Mouse (Mus musculus): Measurements from ENCODE around the gene Klra8. TPM values are rescaled to one million over a fixed set of nuclear protein-coding genes. Genes with fewer than 3 reads are reported as not detected.
"Not testable (repeated sequence)": the region's sequence is repeated elsewhere in the genome, so short reads cannot be mapped to it uniquely, and the experiment has no call there.

The Klra8 gene
- polyA plus RNA-seq (2016; fragmentation: Nextera tagmentation; extraction: Ambion mirVana) = not detected in 2 replicates

DNA sequence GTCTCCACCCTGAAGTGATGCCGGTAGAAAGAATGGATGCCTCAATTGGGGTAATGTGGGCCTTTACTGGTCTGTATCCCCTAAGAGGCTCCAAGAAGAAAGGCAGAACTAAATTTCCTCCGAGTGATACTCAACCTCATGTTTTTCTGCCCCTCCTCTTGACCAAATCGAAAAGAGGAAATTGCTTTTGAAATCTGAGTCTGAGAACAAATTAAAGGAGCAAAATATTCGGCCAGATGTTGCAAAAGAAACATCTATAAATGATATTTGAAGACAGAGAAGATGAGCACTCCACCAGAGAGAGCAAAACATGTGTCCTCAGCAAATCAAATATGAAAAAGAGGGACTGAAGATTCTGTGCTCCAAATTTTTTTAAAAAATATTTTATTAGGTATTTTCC is at the start of gene Klra8:
Gene Klra8, minus strand, starts transcription at position 101 of the 400 bp plus-strand sequence.
- H3K27me3 ChIP-seq (replicated peaks); H3K4me2 ChIP-seq (replicated peaks); H3K36me3 ChIP-seq; H3K9ac ChIP-seq; H3K27ac ChIP-seq; ATAC-seq (ENCODE audit: low FRiP score, low read depth); H3K4me1 ChIP-seq; H3K4me3 ChIP-seq; H3K9me3 ChIP-seq: not testable (repeated sequence)
- 66% methylated on average over 4 of the region's 4 CpGs for WGBS

DNA sequence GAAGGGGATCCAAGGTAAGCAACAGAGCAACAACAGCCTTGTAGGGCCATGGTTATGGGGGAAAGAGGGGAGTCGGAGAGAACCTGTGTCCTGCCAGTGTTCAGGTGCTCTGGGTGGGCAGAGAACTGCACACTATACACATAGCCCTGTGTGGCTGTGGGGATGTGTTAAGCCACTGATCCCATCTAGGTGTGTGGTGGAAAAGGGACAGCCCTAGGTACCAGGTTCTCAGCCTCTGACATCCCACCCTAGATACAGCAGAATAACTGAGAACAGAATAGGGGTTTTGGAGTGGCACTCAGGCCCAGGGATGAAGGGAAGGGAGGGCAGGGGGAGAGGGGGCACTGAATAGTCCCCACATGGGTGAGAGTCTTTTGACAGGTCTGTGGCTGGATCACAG is 19.2 kb downstream of the Klra8 start:
- no peak for ATAC-seq (ENCODE audit: low FRiP score, low read depth)
- 96% methylated on average over 1 of the region's 1 CpGs for WGBS

GRCm38 (mm10) chr6:130102743-130103142 is 27.0 kb downstream of the Klra8 start:
- not testable (repeated sequence) for H3K36me3 ChIP-seq; H3K27ac ChIP-seq; ATAC-seq (ENCODE audit: low FRiP score, low read depth); H3K4me3 ChIP-seq; H3K27me3 ChIP-seq (replicated peaks); H3K4me2 ChIP-seq (replicated peaks); H3K4me1 ChIP-seq; H3K9me3 ChIP-seq; H3K9ac ChIP-seq
- WGBS = 91% methylated on average over 3 of the region's 3 CpGs

More for the DNA sequence above, 19.2 kb downstream of the Klra8 start:
- Histone ChIP-seq H3K9me3 (0 out of 2 replicates have a peak, but pooled peaks cover 5% of the 10 kb centered on the region), H3K4me2 (replicated peaks) (no peak overlapping the region), H3K36me3 (no peaks in the 10 kb centered on the region), H3K27me3 (replicated peaks) (no peaks in the 10 kb centered on the region), H3K9ac (no peak overlapping the region), H3K4me3 (no peak overlapping the region), H3K4me1 (no peaks in the 10 kb centered on the region), H3K27ac (no peak overlapping the region)

GRCm38 (mm10) chr6:130092336-130092948 is 37.3 kb downstream of the Klra8 start:
- WGBS = 79% methylated on average over 5 of the region's 5 CpGs
- Histone ChIP-seq H3K4me3 (no peak overlapping the region), H3K36me3 (no peaks in the 10 kb centered on the region), H3K9me3 (0 out of 2 replicates have a peak, but pooled peaks cover 3% of the 10 kb centered on the region), H3K4me1 (no peaks in the 10 kb centered on the region), H3K27ac (no peak overlapping the region), H3K9ac (no peak overlapping the region), H3K4me2 (replicated peaks) (no peak overlapping the region), H3K27me3 (replicated peaks) (no peaks in the 10 kb centered on the region)
- ATAC-seq (ENCODE audit: low FRiP score, low read depth) = no peak

DNA sequence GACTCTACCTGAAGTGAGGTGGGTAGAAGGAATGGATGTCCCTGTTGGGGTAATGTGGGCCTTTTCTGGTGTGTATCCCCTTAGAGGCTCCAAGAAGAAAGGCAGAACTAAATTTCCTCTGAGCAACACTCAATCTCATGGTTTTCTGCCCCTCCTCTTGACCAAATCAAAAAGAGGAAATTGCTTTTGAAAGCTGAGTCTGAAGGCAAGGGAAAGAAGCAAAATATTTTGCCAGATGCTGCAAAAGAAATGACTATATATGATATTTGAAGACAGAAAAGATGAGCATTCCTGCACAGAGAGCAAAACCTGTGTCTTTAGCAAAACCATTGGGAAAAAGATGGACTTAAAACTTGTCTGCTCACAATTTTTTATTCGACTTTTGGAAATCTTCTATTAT is 62.5 kb downstream of the Klra8 start, which contains the start of gene Klra4:
Gene Klra4, minus strand, starts transcription at position 101 of the 400 bp plus-strand sequence.
- H3K9ac ChIP-seq; H3K4me2 ChIP-seq (replicated peaks); ATAC-seq (ENCODE audit: low FRiP score, low read depth); H3K27ac ChIP-seq; H3K4me1 ChIP-seq; H3K36me3 ChIP-seq; H3K27me3 ChIP-seq (replicated peaks); H3K4me3 ChIP-seq: not testable (repeated sequence)
- 0 out of 2 replicates have a peak, but pooled peaks cover 11% of the 10 kb centered on the region for H3K9me3 ChIP-seq
- 69% methylated on average over 1 of the region's 1 CpGs for WGBS

Other genes with a start within 250 kb of the Klra8 start
- not detected in 2 replicates for gene Klra5, start 212.2 kb downstream of the Klra8 start, polyA plus RNA-seq (2016; fragmentation: Nextera tagmentation; extraction: Ambion mirVana)
- not detected in 2 replicates for gene Klra6, start 102.9 kb downstream of the Klra8 start, polyA plus RNA-seq (2016; fragmentation: Nextera tagmentation; extraction: Ambion mirVana)
- gene Klra4, start 62.6 kb downstream of the Klra8 start, polyA plus RNA-seq (2016; fragmentation: Nextera tagmentation; extraction: Ambion mirVana) = not detected in 2 replicates
- not detected in 2 replicates for gene Klra9, start 63.2 kb upstream of the Klra8 start, polyA plus RNA-seq (2016; fragmentation: Nextera tagmentation; extraction: Ambion mirVana)
- gene Klra7, start 103.4 kb upstream of the Klra8 start, polyA plus RNA-seq (2016; fragmentation: Nextera tagmentation; extraction: Ambion mirVana) = not detected in 2 replicates
- not detected in 2 replicates for gene Klra10, start 152.0 kb upstream of the Klra8 start, polyA plus RNA-seq (2016; fragmentation: Nextera tagmentation; extraction: Ambion mirVana)
- gene Klra3, start 207.7 kb upstream of the Klra8 start, polyA plus RNA-seq (2016; fragmentation: Nextera tagmentation; extraction: Ambion mirVana) = not detected in 2 replicates

Data from neural tube, embryonic 12.5 days (tissue).